ENCODE assay signal across 20 mouse cellular contexts in the genomic region with DNA sequence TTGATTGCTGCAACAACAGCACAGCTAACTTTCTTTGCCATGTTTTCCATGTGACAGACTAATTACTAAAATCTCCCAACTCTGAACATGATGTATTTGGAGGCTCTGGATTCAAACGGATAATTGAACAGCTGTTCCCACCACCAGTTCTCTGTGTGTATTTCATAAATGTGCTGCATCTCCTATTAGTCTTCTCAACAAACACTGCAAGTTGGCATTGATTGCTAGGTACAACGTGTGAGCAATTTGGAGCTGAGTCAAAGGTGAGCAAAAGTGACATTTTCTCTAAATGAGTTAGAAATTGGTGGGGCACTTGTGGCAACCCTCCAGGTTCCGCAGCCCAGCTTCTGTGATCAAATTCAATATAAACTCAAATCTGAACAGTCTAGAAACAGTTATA.
DNase-seq lines count a peak whose midpoint lies in the region; ATAC-seq and TF ChIP-seq lines count a peak whose summit lies in the region.
"Had no signal": no experiment of that assay in that cellular context is flagged by ENCODE, and none has a peak within 500 bp of the region (broad histone marks: within the 10 kb centered on the region; RNA-seq: fewer than 3 reads in every experiment).

No protein-coding gene starts in this region.

- no peaks in the 10 kb centered on the region for H3K9me3 ChIP-seq in hindbrain, postnatal 0 days (ENCODE audit: low read length)
- H3K9me3 ChIP-seq in hindbrain, embryonic 12.5 days (replicated peaks), result no peaks in the 10 kb centered on the region
- no peaks in the 10 kb centered on the region for H3K9me3 ChIP-seq in forebrain, embryonic 16.5 days (ENCODE audit: control insufficient read depth, low read length)
- H3K9me3 ChIP-seq in liver, postnatal 0 days (ENCODE audit: low read length), result no peaks in the 10 kb centered on the region
- H3K9me3 ChIP-seq: embryonic facial prominence, embryonic 15.5 days; neural tube, embryonic 13.5 days had no signal

- WGBS in hindbrain, postnatal 0 days, result 52% methylated on average over 3 of the region's 3 CpGs
- WGBS in hindbrain, embryonic 12.5 days, result 80% methylated on average over 3 of the region's 3 CpGs
- WGBS in forebrain, embryonic 16.5 days, result 26% methylated on average over 3 of the region's 3 CpGs
- 60% methylated on average over 3 of the region's 3 CpGs for WGBS in liver, postnatal 0 days (ENCODE audit: insufficient replicate concordance)

- DNase-seq in hindbrain, postnatal 0 days (ENCODE audit: low spot score), result peak; percentile 26
- DNase-seq in brain, embryonic 14.5 days (ENCODE audit: low read depth), result peak; percentile 91
- peak; percentile 29 to 44 for DNase-seq in layer of hippocampus, postnatal 10 days (ENCODE audit: low spot score in 2 of 2)
- DNase-seq in frontal cortex, postnatal 14 days (ENCODE audit: low spot score in 2 of 2), result no peak
- no peak for DNase-seq in liver, postnatal 0 days
- DNase-seq: adrenal gland, postnatal 14 days; cerebellum, adult 8-10 months; embryo, embryonic 11 days; heart, adult 18-20 months; heart, postnatal 4 days; kidney, adult 9 months; lung, adult 18-20 months had no signal

- H3K36me3 ChIP-seq in hindbrain, postnatal 0 days (ENCODE audit: insufficient read depth, low read length), result no peaks in the 10 kb centered on the region
- no peaks in the 10 kb centered on the region for H3K36me3 ChIP-seq in hindbrain, embryonic 12.5 days
- H3K36me3 ChIP-seq in forebrain, embryonic 16.5 days (ENCODE audit: control insufficient read depth, insufficient read depth), result no peaks in the 10 kb centered on the region
- H3K36me3 ChIP-seq in liver, postnatal 0 days (replicated peaks; ENCODE audit: insufficient read depth, low read length), result no peaks in the 10 kb centered on the region
- H3K36me3 ChIP-seq: embryonic facial prominence, embryonic 15.5 days; neural tube, embryonic 13.5 days had no signal

- TF ChIP-seq CTCF in hindbrain, postnatal 0 days (IDR thresholded peaks at IDR 0.05; ENCODE audit: low read depth), result no peak
- TF ChIP-seq CTCF in brain, embryonic 14.5 days (IDR thresholded peaks at IDR 0.05; ENCODE audit: borderline replicate concordance, extremely low read depth, insufficient read depth, insufficient read length), result no peak
- no peak for TF ChIP-seq CTCF in liver, postnatal 0 days (IDR thresholded peaks at IDR 0.05; ENCODE audit: low read depth)

- H3K4me3 ChIP-seq in hindbrain, postnatal 0 days (ENCODE audit: low read length), result no peak overlapping the region
- no peak overlapping the region for H3K4me3 ChIP-seq in hindbrain, embryonic 12.5 days
- no peak overlapping the region for H3K4me3 ChIP-seq in forebrain, embryonic 16.5 days (replicated peaks; ENCODE audit: low read length)
- H3K4me3 ChIP-seq in liver, postnatal 0 days (ENCODE audit: low read depth, low read length), result no peak overlapping the region
- H3K4me3 ChIP-seq: embryonic facial prominence, embryonic 15.5 days; left cerebral cortex, adult 2 months; neural tube, embryonic 13.5 days had no signal

- H3K27ac ChIP-seq in hindbrain, postnatal 0 days, result no peak overlapping the region
- no peak overlapping the region for H3K27ac ChIP-seq in hindbrain, embryonic 12.5 days
- H3K27ac ChIP-seq in forebrain, embryonic 16.5 days (ENCODE audit: low read length), result no peak overlapping the region
- no peak overlapping the region for H3K27ac ChIP-seq in liver, postnatal 0 days (ENCODE audit: low read depth)
- H3K27ac ChIP-seq: embryonic facial prominence, embryonic 15.5 days; left cerebral cortex, adult 2 months; neural tube, embryonic 13.5 days had no signal

- no peak for TF ChIP-seq POLR2A in brain, embryonic 14.5 days (IDR thresholded peaks at IDR 0.05; ENCODE audit: borderline replicate concordance, extremely low read depth, insufficient read depth, insufficient read length, poor library complexity, severe bottlenecking)

- no peaks in the 10 kb centered on the region for H3K27me3 ChIP-seq in hindbrain, postnatal 0 days (ENCODE audit: insufficient read depth, low read length)
- H3K27me3 ChIP-seq in hindbrain, embryonic 12.5 days, result no peaks in the 10 kb centered on the region
- H3K27me3 ChIP-seq in forebrain, embryonic 16.5 days (replicated peaks; ENCODE audit: control insufficient read depth, insufficient read depth, low read length), result no peaks in the 10 kb centered on the region
- H3K27me3 ChIP-seq in liver, postnatal 0 days (ENCODE audit: insufficient read depth, low read length), result no peaks in the 10 kb centered on the region
- H3K27me3 ChIP-seq: embryonic facial prominence, embryonic 15.5 days; neural tube, embryonic 13.5 days; Patski had no signal

- ATAC-seq in hindbrain, postnatal 0 days, result no peak
- no peak for ATAC-seq in hindbrain, embryonic 12.5 days (ENCODE audit: low FRiP score)
- peak; percentile 96 for ATAC-seq in forebrain, embryonic 16.5 days
- no peak for ATAC-seq in liver, postnatal 0 days
- ATAC-seq: activated CD4-positive, CD25-positive, alpha-beta regulatory T cell, adult 4 months; inflammation-experienced regulatory T-cells, adult 6 months; Patski had no signal

- no peaks in the 10 kb centered on the region for H3K4me1 ChIP-seq in hindbrain, postnatal 0 days (ENCODE audit: insufficient read depth, low read length)
- H3K4me1 ChIP-seq in hindbrain, embryonic 12.5 days, result no peaks in the 10 kb centered on the region
- peaks cover 3% of the 10 kb centered on the region; the same call in 1 of the 2 replicates for H3K4me1 ChIP-seq in forebrain, embryonic 16.5 days (replicated peaks; ENCODE audit: control insufficient read depth, insufficient read depth, low read length)
- H3K4me1 ChIP-seq in liver, postnatal 0 days (ENCODE audit: insufficient read depth), result no peaks in the 10 kb centered on the region
- H3K4me1 ChIP-seq: embryonic facial prominence, embryonic 15.5 days; neural tube, embryonic 13.5 days had no signal

- no peak for TF ChIP-seq EP300 in liver, postnatal 0 days (IDR thresholded peaks at IDR 0.05; ENCODE audit: low read depth)

- no peak overlapping the region for H3K4me2 ChIP-seq in hindbrain, postnatal 0 days (ENCODE audit: low read depth, low read length)
- no peak overlapping the region for H3K4me2 ChIP-seq in hindbrain, embryonic 12.5 days (replicated peaks)
- H3K4me2 ChIP-seq in forebrain, embryonic 16.5 days (ENCODE audit: low read length), result no peak overlapping the region
- no peak overlapping the region for H3K4me2 ChIP-seq in liver, postnatal 0 days (ENCODE audit: low read depth, low read length)
- H3K4me2 ChIP-seq: embryonic facial prominence, embryonic 15.5 days; neural tube, embryonic 13.5 days had no signal

- no peak overlapping the region for H3K9ac ChIP-seq in hindbrain, postnatal 0 days (replicated peaks; ENCODE audit: low read length)
- no peak overlapping the region for H3K9ac ChIP-seq in hindbrain, embryonic 12.5 days
- no peak overlapping the region for H3K9ac ChIP-seq in forebrain, embryonic 16.5 days (replicated peaks; ENCODE audit: low read depth, low read length)
- no peak overlapping the region for H3K9ac ChIP-seq in liver, postnatal 0 days (replicated peaks)
- H3K9ac ChIP-seq: embryonic facial prominence, embryonic 15.5 days; neural tube, embryonic 13.5 days had no signal

Comparison
In these comparisons a context has a peak if more than half of its experiments do, and no peak if none do; other contexts are left out.
1. DNase-seq: peak in hindbrain, postnatal 0 days (single experiment), brain, embryonic 14.5 days (single experiment) and layer of hippocampus, postnatal 10 days (2 of 2); none in frontal cortex, postnatal 14 days (0 of 2) and liver, postnatal 0 days (single experiment).